Mouse (Mus musculus) Patski (cell line): ENCODE data around the gene Ehmt2. TPM values are rescaled to one million over a fixed set of nuclear protein-coding genes. Genes with fewer than 3 reads are reported as not detected.
"Not testable (repeated sequence)": the region's sequence is repeated elsewhere in the genome, so short reads cannot be mapped to it uniquely, and the experiment has no call there.

Experiments
- ATAC-seq: fragments of 100-300 bp; one replicate; pipeline ENCODE4 v1.8.0; 2021
- CTCF ChIA-PET: fragments of 350-600 bp; sonication (Branson Sonifier 250); formaldehyde crosslinking; loops from one replicate; lab custom pipeline; 2022; ENCODE audit warnings: inconsistent platforms; lab: Charles Lee
- POLR2A ChIA-PET: fragments of 350-600 bp; sonication (Branson Sonifier 250); formaldehyde crosslinking; loops from one replicate; lab custom pipeline; 2022; ENCODE audit warnings: antibody characterized with exemption, inconsistent platforms; lab: Charles Lee
- DNase-seq: peaks from one replicate; pipeline ENCODE4 v3.0.0-alpha.2; 2011; ENCODE audit warnings: low read depth, low spot score
- H3K27me3 ChIP-seq: fragments of 371-371 bp; one replicate; pipeline ENCODE4 v1.5.1; 2021
- CTCF ChIP-seq: fragments of 100-300 bp; IDR thresholded peaks from one replicate; pipeline ENCODE4 v1.5.1; 2021
- in situ Hi-C: fragments of 300-500 bp; cut with MboI; formaldehyde crosslinking; loops from 3 replicates; pipeline ENCODE4 v1.11.1; 2018; ENCODE audit warnings: low pct_unique_long_range_greater_than_20kb, mixed read lengths
- polyA plus RNA-seq: library from polyadenylated mRNA; unstranded; gene quantifications from one replicate; pipeline ENCODE4 v1.2.3, GENCODE M21; 2021

Gene Ehmt2
- polyA plus RNA-seq, 1 experiment from 2014 or later: 200 TPM

DNA sequence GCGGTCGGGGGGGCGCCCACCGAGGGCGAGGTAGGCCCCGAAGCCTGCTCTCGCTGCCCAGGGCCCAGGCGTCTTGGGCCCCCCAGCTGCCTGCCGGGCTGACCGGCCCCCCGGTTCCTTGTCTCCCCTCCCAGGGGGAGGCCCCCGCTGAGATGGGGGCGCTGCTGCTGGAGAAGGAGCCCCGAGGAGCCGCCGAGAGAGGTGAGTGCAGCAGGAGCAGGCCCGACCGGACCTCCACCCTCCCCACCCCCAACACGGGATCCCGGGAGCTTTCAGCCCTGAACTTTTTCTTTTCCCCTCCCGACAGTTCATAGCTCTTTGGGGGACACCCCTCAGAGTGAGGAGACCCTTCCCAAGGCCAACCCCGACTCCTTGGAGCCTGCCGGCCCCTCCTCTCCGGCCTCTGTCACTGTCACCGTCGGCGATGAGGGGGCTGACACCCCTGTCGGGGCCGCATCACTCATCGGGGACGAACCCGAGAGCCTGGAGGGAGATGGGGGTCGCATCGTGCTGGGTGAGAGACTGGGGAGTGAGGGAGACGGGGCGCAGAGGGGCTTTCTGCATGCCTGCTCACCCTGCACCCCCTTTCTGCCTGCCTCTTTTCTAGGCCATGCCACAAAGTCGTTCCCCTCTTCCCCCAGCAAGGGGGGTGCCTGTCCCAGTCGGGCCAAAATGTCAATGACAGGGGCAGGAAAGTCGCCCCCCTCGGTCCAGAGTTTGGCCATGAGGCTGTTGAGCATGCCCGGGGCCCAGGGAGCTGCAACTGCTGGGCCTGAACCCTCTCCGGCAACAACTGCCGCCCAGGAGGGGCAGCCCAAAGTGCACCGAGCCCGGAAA lies 1.0 kb downstream of the Ehmt2 start:
- ChIA-PET CTCF (interaction anchor here (1.3 kb wide), 1 partner anchor 43 kb away, joined by 3 read pairs; no protein-coding TSS in a partner anchor), POLR2A (interaction anchor here (0.7 to 1.6 kb wide), 3 partner anchors 43 to 51 kb away, joined by 3 to 9 read pairs (median 3); no protein-coding TSS in a partner anchor)
- in situ Hi-C loops: no loop called here
- TF ChIP-seq CTCF: no peak
- no peak for DNase-seq
- H3K27me3 ChIP-seq: no peaks in the 10 kb centered on the region
- no peak for ATAC-seq

DNA sequence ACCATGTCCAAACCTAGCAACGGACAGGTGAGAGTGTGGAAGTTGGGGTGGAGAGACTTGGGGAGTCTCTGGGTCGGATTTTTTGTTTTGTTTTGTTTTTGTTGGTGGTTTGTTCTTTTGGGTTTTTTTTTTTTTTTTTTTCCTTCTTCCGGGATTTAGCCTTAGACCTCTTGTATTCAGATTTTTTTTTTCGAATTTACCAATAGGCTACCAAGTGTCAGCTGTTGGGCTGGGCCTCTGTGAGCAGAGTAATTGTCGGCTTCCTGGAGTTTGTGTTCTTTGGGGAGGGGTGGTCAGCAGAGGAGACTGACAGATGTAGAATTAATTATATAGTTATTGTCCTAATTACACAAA lies 1.6 kb downstream of the Ehmt2 start:
- no peak for TF ChIP-seq CTCF
- no peak for ATAC-seq
- in situ Hi-C loops: no loop called here
- CTCF ChIA-PET: interaction anchor here (1.3 kb wide), 1 partner anchor 44 kb away, joined by 3 read pairs; no protein-coding TSS in a partner anchor
- no peaks in the 10 kb centered on the region for H3K27me3 ChIP-seq
- POLR2A ChIA-PET: interaction anchor here (0.6 to 1.6 kb wide), 6 partner anchors 13 to 51 kb away, joined by 3 to 9 read pairs (median 6); no protein-coding TSS in a partner anchor
- DNase-seq: no peak

DNA sequence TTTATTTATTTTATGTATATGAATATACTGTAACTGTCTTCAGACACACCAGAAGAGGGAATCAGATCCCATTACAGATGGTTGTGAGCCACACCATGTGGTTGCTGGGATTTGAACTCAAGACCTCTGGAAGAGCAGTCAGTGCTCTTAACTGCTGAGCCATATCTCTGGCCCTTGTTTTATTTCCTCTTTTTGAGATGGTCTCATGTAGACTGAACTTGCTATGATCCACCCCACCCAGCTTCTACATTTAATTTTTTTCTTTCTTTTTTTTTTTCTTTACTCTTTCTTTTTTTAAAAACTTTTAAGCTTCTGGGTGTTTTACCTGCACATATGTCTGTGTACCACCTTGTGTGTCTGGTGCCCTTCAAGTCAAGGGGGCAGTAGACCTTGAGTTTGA lies 2.6 kb downstream of the Ehmt2 start:
- DNase-seq, ATAC-seq, in situ Hi-C loops, H3K27me3 ChIP-seq: not testable (repeated sequence)
- POLR2A ChIA-PET: interaction anchor here (1.6 kb wide), 1 partner anchor 50 kb away, joined by 9 read pairs; no protein-coding TSS in a partner anchor
- CTCF ChIA-PET: interaction anchor here (4.0 kb wide), 1 partner anchor 11 kb away, joined by 14 read pairs; no protein-coding TSS in a partner anchor

GRCm38 (mm10) chr17:34901948-34902347 lies 3.7 kb downstream of the Ehmt2 start:
- POLR2A ChIA-PET: interaction anchor here (0.6 to 0.7 kb wide), 3 partner anchors 27 to 297 kb away, joined by 3 to 7 read pairs (median 3); no protein-coding TSS in a partner anchor
- H3K27me3 ChIP-seq, DNase-seq, ATAC-seq, in situ Hi-C loops: not testable (repeated sequence)
- CTCF ChIA-PET: interaction anchor here (4.0 kb wide), 1 partner anchor 10 kb away, joined by 14 read pairs; no protein-coding TSS in a partner anchor

DNA sequence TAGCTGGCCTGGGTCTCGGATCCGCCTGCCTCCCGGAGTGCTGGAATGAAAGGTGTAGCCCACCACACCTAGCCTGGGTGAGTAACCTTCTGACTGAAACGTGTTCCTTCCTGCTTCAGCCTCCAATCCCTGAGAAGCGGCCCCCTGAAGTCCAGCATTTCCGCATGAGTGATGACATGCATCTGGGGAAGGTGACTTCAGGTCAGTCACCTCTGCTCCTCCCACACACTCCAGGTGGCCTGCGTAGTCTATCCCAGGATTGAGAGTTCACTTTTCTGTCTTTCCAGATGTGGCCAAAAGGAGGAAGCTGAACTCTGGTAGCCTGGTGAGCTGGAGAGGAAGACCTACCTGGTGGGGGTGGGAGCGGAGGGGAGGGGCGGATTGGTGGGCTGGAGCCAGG lies 4.6 kb downstream of the Ehmt2 start:
- in situ Hi-C loops: no loop called here
- DNase-seq (no peak), ATAC-seq (no peak)
- CTCF ChIA-PET: interaction anchor here (4.0 kb wide), 1 partner anchor 9 kb away, joined by 14 read pairs; no protein-coding TSS in a partner anchor
- TF ChIP-seq CTCF: no peak
- POLR2A ChIA-PET: no interaction called here
- H3K27me3 ChIP-seq: no peaks in the 10 kb centered on the region

- no peak for ATAC-seq
- CTCF ChIA-PET: interaction anchor here (0.9 to 2.1 kb wide), 3 partner anchors 9 to 13 kb away, joined by 3 to 14 read pairs (median 3); no protein-coding TSS in a partner anchor
These were observed 12.7 kb downstream of the Ehmt2 start for GRCm38 (mm10) chr17:34910982-34911381.

DNA sequence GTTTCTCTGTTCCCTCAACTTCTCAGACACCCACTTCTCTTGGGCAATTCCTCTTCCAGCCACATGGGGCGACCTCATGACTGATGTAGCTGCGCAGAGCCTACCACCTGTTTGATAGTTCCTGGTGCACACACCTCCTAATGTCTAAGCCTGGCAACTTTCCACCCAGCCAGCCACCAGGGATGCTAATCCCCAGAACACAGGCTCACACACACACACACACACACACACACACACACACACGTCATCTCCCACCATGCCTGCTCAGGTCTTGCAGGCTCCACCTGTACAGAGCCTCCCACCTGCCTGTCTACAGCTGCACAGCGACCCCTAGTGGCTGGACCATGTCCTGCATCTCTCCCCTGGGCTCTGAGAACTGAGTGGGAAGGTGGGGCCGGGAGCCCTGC lies 13.7 kb downstream of the Ehmt2 start:
- no peak for ATAC-seq
- ChIA-PET CTCF (interaction anchor here (0.9 to 2.1 kb wide), 5 partner anchors 10 to 56 kb away, joined by 3 to 14 read pairs (median 3); no protein-coding TSS in a partner anchor), POLR2A (no interaction called here)
- no peaks in the 10 kb centered on the region for H3K27me3 ChIP-seq
- no peak for TF ChIP-seq CTCF
- no peak for DNase-seq
- in situ Hi-C loops: loop anchor here (5.0 kb wide), 1 partner anchor 35 kb away; no protein-coding TSS in a partner anchor

More at GRCm38 (mm10) chr17:34910982-34911381, 12.7 kb downstream of the Ehmt2 start:
- no peak for TF ChIP-seq CTCF
- no peaks in the 10 kb centered on the region for H3K27me3 ChIP-seq
- in situ Hi-C loops: loop anchor here (5.0 kb wide), 1 partner anchor 36 kb away; no protein-coding TSS in a partner anchor
- POLR2A ChIA-PET: no interaction called here
- DNase-seq: no peak

- DNase-seq: no peak
- CTCF ChIA-PET: interaction anchor here (1.6 kb wide), 1 partner anchor 11 kb away, joined by 5 read pairs; no protein-coding TSS in a partner anchor
- no peaks in the 10 kb centered on the region for H3K27me3 ChIP-seq
- POLR2A ChIA-PET: interaction anchor here (0.6 to 1.3 kb wide), 5 partner anchors 8 to 279 kb away, joined by 3 to 5 read pairs (median 4); no protein-coding TSS in a partner anchor
- no peak for ATAC-seq
- no peak for TF ChIP-seq CTCF
- in situ Hi-C loops: loop anchor here (5.0 kb wide), 1 partner anchor 33 kb away; no protein-coding TSS in a partner anchor
These were observed 15.8 kb downstream of the Ehmt2 start, which contains the start of gene Slc44a4 for GRCm38 (mm10) chr17:34913930-34914665. Slc44a4 (plus strand) TSS chr17:34914466.

DNA sequence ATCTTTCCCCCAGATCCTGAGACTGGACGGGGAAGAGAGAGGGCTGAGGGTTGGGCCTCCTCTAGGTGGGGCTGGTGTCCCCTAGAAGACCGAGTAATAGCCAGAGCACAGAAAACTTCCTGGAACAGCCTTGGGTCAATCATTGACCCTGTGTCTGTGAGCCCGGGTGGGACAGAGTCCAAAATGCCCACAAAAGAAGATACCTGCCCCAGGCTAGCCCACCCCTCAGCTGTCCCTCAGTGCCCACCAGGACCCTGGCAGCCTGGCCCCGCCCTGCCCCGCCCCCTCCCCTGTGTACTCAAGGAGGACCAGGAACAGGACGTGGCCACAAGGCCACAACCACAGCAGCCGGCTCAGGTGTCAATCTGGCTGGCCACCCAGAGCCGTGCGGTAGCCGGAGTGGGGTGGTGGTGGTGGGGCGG lies 17.2 kb downstream of the Ehmt2 start:
- ATAC-seq (peak; percentile 66), DNase-seq (no peak)
- in situ Hi-C loops: loop anchor here (5.0 kb wide), 1 partner anchor 67 kb away; the partner anchor contains the start of gene Lsm2
- POLR2A ChIA-PET: interaction anchor here (0.6 to 1.2 kb wide), 5 partner anchors 9 to 506 kb away, joined by 3 to 9 read pairs (median 4); partner anchors contain the start of gene Neu1
- CTCF ChIA-PET: interaction anchor here (1.0 to 1.4 kb wide), 4 partner anchors 9 to 35 kb away, joined by 3 to 8 read pairs (median 4); no protein-coding TSS in a partner anchor
- TF ChIP-seq CTCF: no peak
- H3K27me3 ChIP-seq: no peaks in the 10 kb centered on the region
